Mouse (Mus musculus) testis, adult 2 months (tissue): ENCODE results near the gene Cryga. TPM values are rescaled to one million over a fixed set of nuclear protein-coding genes. Genes with fewer than 3 reads are reported as not detected.

Experiments used
- H3K27ac ChIP-seq: fragments of 200-500 bp; 2 replicates; pipeline ENCODE4 v1.5.1; 2012; ENCODE audit warnings: low read depth, low read length; ENCODE audit not compliant: control insufficient read depth, insufficient read depth
- H3K27me3 ChIP-seq: fragments of 200-500 bp; 2 replicates; pipeline ENCODE4 v1.6.1; 2012; ENCODE audit warnings: mild to moderate bottlenecking, low read length, moderate library complexity; ENCODE audit not compliant: control insufficient read depth, insufficient read depth
- H3K36me3 ChIP-seq: fragments of 200-500 bp; 2 replicates; pipeline ENCODE4 v1.6.1; 2012; ENCODE audit warnings: mild to moderate bottlenecking, low read length; ENCODE audit not compliant: control insufficient read depth, insufficient read depth
- H3K4me1 ChIP-seq: fragments of 200-500 bp; 2 replicates; pipeline ENCODE4 v1.6.1; 2012; ENCODE audit warnings: low read length; ENCODE audit not compliant: control insufficient read depth, insufficient read depth
- H3K4me3 ChIP-seq: fragments of 200-500 bp; 2 replicates; pipeline ENCODE4 v1.5.1; 2012; ENCODE audit warnings: low read depth, mild to moderate bottlenecking, low read length, moderate library complexity, mixed read lengths; ENCODE audit not compliant: control insufficient read depth
- CTCF ChIP-seq: fragments of 200-500 bp; IDR thresholded peaks from 2 replicates; pipeline ENCODE4 v1.5.1; 2012; ENCODE audit warnings: low read depth, mild to moderate bottlenecking, inconsistent platforms, low read length, moderate library complexity; ENCODE audit not compliant: control insufficient read depth, insufficient read depth, insufficient replicate concordance
- POLR2A ChIP-seq: fragments of 200-500 bp; IDR thresholded peaks from 2 replicates; pipeline ENCODE4 v1.6.1; 2012; ENCODE audit warnings: low read depth, mild to moderate bottlenecking, inconsistent platforms, low read length, moderate library complexity; ENCODE audit not compliant: control insufficient read depth
- polyA plus RNA-seq: library from polyadenylated mRNA; depleted of rRNA; stranded (reverse); fragments of >200 nt; gene quantifications from 2 replicates; pipeline ENCODE4 v1.2.3, GENCODE M21; 2012

Gene Cryga
- polyA plus RNA-seq, 1 experiment: not detected

DNA sequence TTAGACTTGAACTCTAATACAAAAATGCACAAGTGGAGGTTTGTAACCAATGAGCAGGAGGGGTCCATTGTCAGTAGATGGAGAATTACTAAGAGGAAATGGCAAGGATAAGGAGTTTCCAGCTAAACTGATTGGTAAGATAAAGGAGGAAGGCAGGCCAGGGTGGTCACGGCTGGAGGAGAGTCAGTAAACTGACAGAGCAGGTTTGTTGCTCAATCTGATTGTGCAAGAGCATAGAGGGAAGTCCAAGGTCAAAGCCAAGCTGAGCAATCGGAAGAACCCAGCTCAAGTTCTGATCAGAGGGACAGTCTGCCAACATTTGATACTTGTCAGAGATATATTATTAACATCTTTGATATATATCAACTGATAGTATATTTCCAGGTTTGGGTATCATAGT lies 12.8 kb downstream of the Cryga start:
- H3K27ac ChIP-seq: no peak overlapping the region
- no peaks in the 10 kb centered on the region for H3K4me1 ChIP-seq
- no peaks in the 10 kb centered on the region for H3K27me3 ChIP-seq
- TF ChIP-seq CTCF (no peak), POLR2A (no peak)
- no peak overlapping the region for H3K4me3 ChIP-seq
- H3K36me3 ChIP-seq: no peaks in the 10 kb centered on the region

DNA sequence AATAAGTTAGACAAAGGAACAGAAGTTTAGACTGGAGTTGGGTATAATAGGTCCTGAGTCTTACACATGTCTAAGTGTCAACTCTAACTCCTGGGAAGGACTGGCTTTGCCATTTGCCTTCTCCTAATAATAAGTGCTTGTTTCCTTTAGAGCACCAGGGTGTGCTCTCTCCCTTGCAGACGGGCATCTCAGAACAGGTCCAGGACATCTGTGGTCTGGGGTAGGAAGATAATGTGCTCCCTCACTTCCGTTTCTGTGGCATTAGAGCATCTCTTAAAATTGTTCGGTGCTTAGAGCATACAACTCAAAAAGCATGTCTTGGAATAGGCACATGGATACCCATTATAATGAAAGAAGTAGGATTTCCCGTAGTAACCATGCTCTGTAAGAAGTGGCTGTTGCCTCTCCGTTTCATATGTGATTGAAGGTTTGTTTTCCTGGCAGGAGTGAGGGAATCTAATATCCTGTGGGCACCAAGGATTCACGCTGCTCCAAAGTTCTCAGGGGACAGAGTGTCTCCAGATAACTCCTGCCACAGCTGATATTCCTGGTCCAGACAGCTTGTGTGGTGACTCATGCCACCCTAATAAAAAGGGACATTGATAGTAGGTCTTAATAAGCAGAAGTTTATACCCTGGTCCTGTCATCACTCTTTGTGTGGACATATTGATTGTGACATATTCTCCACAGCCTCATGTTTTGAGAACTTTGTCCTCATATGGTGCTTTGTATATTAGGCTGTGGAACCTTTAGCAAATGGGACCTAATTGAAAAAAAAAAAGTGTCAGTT lies 14.4 kb downstream of the Cryga start:
- TF ChIP-seq POLR2A (no peak), CTCF (no peak)

DNA sequence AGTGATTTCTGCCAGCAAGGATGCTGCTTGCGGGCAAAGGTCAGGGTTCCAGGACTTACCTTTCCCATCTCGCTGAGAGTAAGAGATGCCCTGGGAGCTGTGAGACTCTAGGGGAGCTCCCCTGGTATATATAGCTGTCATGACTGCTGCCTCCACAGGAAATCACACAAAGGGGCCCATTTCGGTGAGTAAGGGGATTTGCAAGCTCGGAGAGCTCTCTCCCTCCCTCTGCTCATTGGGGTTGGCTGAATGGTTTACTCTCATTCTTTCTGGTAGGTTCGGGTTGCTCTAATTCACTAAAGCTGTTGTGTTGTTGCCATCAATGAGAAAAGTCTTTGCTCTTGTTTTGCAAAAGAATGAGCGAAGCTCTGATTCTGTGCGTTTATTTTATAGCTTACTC lies 21.0 kb downstream of the Cryga start, which contains the start of gene Crygb:
Gene Crygb (minus strand): TSS at position 101 of the 400 bp plus-strand sequence.
- Histone ChIP-seq H3K36me3 (no peaks in the 10 kb centered on the region), H3K4me3 (no peak within 1 kb of the TSS), H3K4me1 (no peaks in the 10 kb centered on the region; the same call in 1 of the 2 replicates), H3K27ac (no peak within 1 kb of the TSS), H3K27me3 (no peaks in the 10 kb centered on the region)
- TF ChIP-seq POLR2A (no peak), CTCF (no peak)

More for the DNA sequence above, 14.4 kb downstream of the Cryga start:
- no peak overlapping the region for H3K27ac ChIP-seq
- no peaks in the 10 kb centered on the region for H3K36me3 ChIP-seq
- H3K4me3 ChIP-seq: no peak overlapping the region
- no peaks in the 10 kb centered on the region for H3K27me3 ChIP-seq
- H3K4me1 ChIP-seq: no peaks in the 10 kb centered on the region

GRCm38 (mm10) chr1:65075607-65076006 lies 27.6 kb downstream of the Cryga start:
- H3K4me1 ChIP-seq: no peaks in the 10 kb centered on the region; the same call in 1 of the 2 replicates
- TF ChIP-seq CTCF: no peak
- TF ChIP-seq POLR2A: no peak
- no peak overlapping the region for H3K27ac ChIP-seq
- no peak overlapping the region for H3K4me3 ChIP-seq
- no peaks in the 10 kb centered on the region for H3K36me3 ChIP-seq
- no peaks in the 10 kb centered on the region for H3K27me3 ChIP-seq

DNA sequence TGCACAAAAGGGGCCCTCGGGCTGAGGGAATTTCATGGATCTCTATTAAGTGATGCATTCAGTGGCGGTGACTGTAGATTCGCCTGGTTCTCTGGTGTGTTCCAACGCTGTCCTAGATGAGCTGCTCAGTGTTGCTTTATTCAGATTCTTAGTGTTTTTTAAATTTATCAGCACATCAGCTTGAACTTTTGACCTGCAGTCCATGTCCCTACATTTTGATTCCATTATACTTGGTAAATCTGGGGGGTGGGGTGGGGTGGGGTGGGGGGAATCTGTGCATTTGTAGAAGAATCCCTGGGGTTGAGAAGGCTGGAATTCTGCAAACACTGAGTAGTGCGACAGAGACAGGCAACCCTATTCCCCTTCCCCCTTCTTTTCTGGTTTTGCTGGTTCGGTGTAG lies 29.6 kb downstream of the Cryga start, which contains the start of gene Crygc:
Gene Crygc (minus strand): TSS at position 101 of the 400 bp plus-strand sequence.
- Histone ChIP-seq H3K36me3 (no peaks in the 10 kb centered on the region), H3K4me3 (no peak within 1 kb of the TSS), H3K27me3 (no peaks in the 10 kb centered on the region), H3K4me1 (no peaks in the 10 kb centered on the region; the same call in 1 of the 2 replicates), H3K27ac (no peak within 1 kb of the TSS)
- TF ChIP-seq POLR2A: no peak
- TF ChIP-seq CTCF: no peak

- Histone ChIP-seq H3K4me1 (no peaks in the 10 kb centered on the region; the same call in 1 of the 2 replicates), H3K27me3 (no peaks in the 10 kb centered on the region), H3K4me3 (no peak overlapping the region), H3K36me3 (no peaks in the 10 kb centered on the region), H3K27ac (no peak overlapping the region)
- TF ChIP-seq CTCF: no peak
- no peak for TF ChIP-seq POLR2A
Observed at GRCm38 (mm10) chr1:65067842-65068241, 35.3 kb downstream of the Cryga start.

GRCm38 (mm10) chr1:65064201-65064600 lies 39.0 kb downstream of the Cryga start:
- H3K36me3 ChIP-seq: no peaks in the 10 kb centered on the region
- no peak overlapping the region for H3K4me3 ChIP-seq
- TF ChIP-seq POLR2A (no peak), CTCF (no peak)
- H3K27ac ChIP-seq: no peak overlapping the region
- H3K27me3 ChIP-seq: no peaks in the 10 kb centered on the region
- no peaks in the 10 kb centered on the region; the same call in 1 of the 2 replicates for H3K4me1 ChIP-seq
